Mouse (Mus musculus) G1E (cell line): ENCODE measurements around the gene Sbk1. TPM values are rescaled to one million over a fixed set of nuclear protein-coding genes. Genes with fewer than 3 reads are reported as not detected.
"Not testable (repeated sequence)": the region's sequence is repeated elsewhere in the genome, so short reads cannot be mapped to it uniquely, and the experiment has no call there.

Source experiments
- ATAC-seq: 2 replicates; pipeline ENCODE4 v1.8.0; 2016; ENCODE audit warnings: mild to moderate bottlenecking; ENCODE audit not compliant: insufficient number of reproducible peaks, poor library complexity, low FRiP score, severe bottlenecking; ENCODE audit errors: extremely low read depth
- DNase-seq: peaks from one replicate; pipeline ENCODE4 v3.0.0; 2012; ENCODE audit warnings: low spot score
- H3K27me3 ChIP-seq: 2 replicates; pipeline ENCODE4 v1.6.1; 2012; ENCODE audit warnings: mild to moderate bottlenecking, low read length, inconsistent platforms; ENCODE audit not compliant: insufficient read depth
- H3K36me3 ChIP-seq: replicated peaks from 2 replicates; pipeline ENCODE3; 2012; ENCODE audit warnings: mild to moderate bottlenecking, inconsistent platforms
- H3K4me1 ChIP-seq: 2 replicates; pipeline ENCODE4 v1.6.1; 2012; ENCODE audit warnings: low read depth, low read length, inconsistent platforms, mixed read lengths; ENCODE audit not compliant: insufficient read depth
- H3K4me3 ChIP-seq: 2 replicates; pipeline ENCODE4 v1.5.1; 2012; ENCODE audit warnings: low read depth, mild to moderate bottlenecking, inconsistent platforms, low read length, moderate library complexity, mixed read lengths
- H3K9me3 ChIP-seq: replicated peaks from 2 replicates; pipeline ENCODE4 v1.6.1; 2012; ENCODE audit warnings: inconsistent platforms
- CTCF ChIP-seq: IDR thresholded peaks from 2 replicates; pipeline ENCODE4 v1.5.1; 2012; ENCODE audit warnings: low read depth, low read length, inconsistent platforms, mixed read lengths
- GATA1 ChIP-seq: IDR thresholded peaks from 2 replicates; pipeline ENCODE4 v1.6.1; 2012; ENCODE audit warnings: borderline replicate concordance, low read length, inconsistent platforms, mixed read lengths
- GATA2 ChIP-seq: IDR thresholded peaks from 2 replicates; pipeline ENCODE4 v1.6.1; 2012; ENCODE audit warnings: low read depth, low read length, inconsistent platforms, borderline replicate concordance
- POLR2AphosphoS5 ChIP-seq: IDR thresholded peaks from 2 replicates; pipeline ENCODE4 v1.6.1; 2012; ENCODE audit warnings: low read depth, low read length, inconsistent platforms; ENCODE audit not compliant: insufficient replicate concordance
- TAL1 ChIP-seq: conservative IDR thresholded peaks from 2 replicates; pipeline ENCODE4 v1.6.1; 2012; ENCODE audit warnings: low read depth, low read length, inconsistent platforms, mixed read lengths
- polyA plus RNA-seq: library from polyadenylated mRNA; stranded (reverse); fragments of >175 nt; gene quantifications from 2 replicates; pipeline ENCODE4 v1.2.3, GENCODE M21; 2012
- total RNA-seq, 2 experiments: library from RNA; stranded (forward) in 1 of 2; stranded (reverse) in 1 of 2; fragments of 200-1000 nt in 1 of 2; fragments of >200 nt in 1 of 2; fragmentation: Nextera tagmentation in 1 of 2; gene quantifications; 2 replicates each; pipeline ENCODE4 v1.2.3; 2014 to 2017

Sbk1 gene
- total and polyA plus RNA-seq, 3 experiments: 0.31 to 0.33 TPM; not detected in 1

- DNase-seq: no peak
- Histone ChIP-seq H3K27me3 (peaks cover 63% of the 10 kb centered on the region), H3K4me1 (no peaks in the 10 kb centered on the region), H3K9me3 (no peaks in the 10 kb centered on the region), H3K36me3 (no peaks in the 10 kb centered on the region), H3K4me3 (no peak overlapping the region)
- TF ChIP-seq GATA1 (no peak), TAL1 (no peak)
- ATAC-seq: no peak
Measured at GRCm38 (mm10) chr7:126278799-126279198, 6.4 kb downstream of the Sbk1 start.

GRCm38 (mm10) chr7:126279774-126280482 is 7.5 kb downstream of the Sbk1 start:
- no peak for DNase-seq
- H3K36me3 ChIP-seq: no peaks in the 10 kb centered on the region
- no peaks in the 10 kb centered on the region for H3K9me3 ChIP-seq
- TF ChIP-seq TAL1 (no peak), POLR2AphosphoS5 (no peak), CTCF (no peak), GATA2 (no peak), GATA1 (no peak)
- ATAC-seq: no peak
- peaks cover 5% of the 10 kb centered on the region; the same call in 1 of the 2 replicates for H3K4me1 ChIP-seq
- peaks cover 56% of the 10 kb centered on the region for H3K27me3 ChIP-seq
- H3K4me3 ChIP-seq: no peak overlapping the region

GRCm38 (mm10) chr7:126280696-126281095 is 8.3 kb downstream of the Sbk1 start:
- Histone ChIP-seq H3K36me3 (no peaks in the 10 kb centered on the region), H3K4me1 (peaks cover 10% of the 10 kb centered on the region), H3K9me3 (no peaks in the 10 kb centered on the region), H3K27me3 (peaks cover 48% of the 10 kb centered on the region), H3K4me3 (no peak overlapping the region)
- DNase-seq: peak; percentile 36
- TF ChIP-seq TAL1 (no peak), GATA1 (no peak), GATA2 (no peak), CTCF (no peak), POLR2AphosphoS5 (no peak)
- no peak for ATAC-seq

GRCm38 (mm10) chr7:126281876-126282682 is 9.7 kb downstream of the Sbk1 start:
- H3K9me3 ChIP-seq: no peaks in the 10 kb centered on the region
- no peak for ATAC-seq

GRCm38 (mm10) chr7:126282683-126282990 is 10.2 kb downstream of the Sbk1 start:
- ATAC-seq, H3K36me3 ChIP-seq, DNase-seq, H3K4me3 ChIP-seq, H3K9me3 ChIP-seq: not testable (repeated sequence)
- peaks cover 41% of the 10 kb centered on the region for H3K27me3 ChIP-seq
- peaks cover 12% of the 10 kb centered on the region for H3K4me1 ChIP-seq

More at GRCm38 (mm10) chr7:126281876-126282682, 9.7 kb downstream of the Sbk1 start:
- peaks cover 12% of the 10 kb centered on the region for H3K4me1 ChIP-seq
- TF ChIP-seq TAL1 (no peak), POLR2AphosphoS5 (no peak), GATA2 (no peak), GATA1 (no peak), CTCF (no peak)
- no peaks in the 10 kb centered on the region for H3K36me3 ChIP-seq
- DNase-seq: no peak
- H3K27me3 ChIP-seq: peaks cover 44% of the 10 kb centered on the region
- no peak overlapping the region for H3K4me3 ChIP-seq

GRCm38 (mm10) chr7:126284021-126284420 is 11.6 kb downstream of the Sbk1 start:
- Histone ChIP-seq H3K9me3 (no peaks in the 10 kb centered on the region), H3K4me1 (peaks cover 12% of the 10 kb centered on the region), H3K36me3 (no peaks in the 10 kb centered on the region), H3K4me3 (no peak overlapping the region), H3K27me3 (peaks cover 38% of the 10 kb centered on the region)
- no peak for TF ChIP-seq GATA1
- TF ChIP-seq POLR2AphosphoS5: no peak
- no peak for TF ChIP-seq CTCF
- no peak for TF ChIP-seq GATA2
- TF ChIP-seq TAL1: no peak
- no peak for ATAC-seq
- DNase-seq: no peak
